Mouse (Mus musculus) kidney, embryonic 15.5 days (tissue): ENCODE data around the gene Rhbdf1. TPM values are rescaled to one million over a fixed set of nuclear protein-coding genes. Genes with fewer than 3 reads are reported as not detected.

Experiments
- ATAC-seq: fragments of 200-750 bp; cut with Nextera tagmentation; replicated peaks from 2 replicates; pipeline ENCODE4 v1.8.0; 2017; ENCODE audit warnings: moderate TSS enrichment; ENCODE audit not compliant: low FRiP score
- H3K27ac ChIP-seq: fragments of 300-500 bp; sonication (generic); 2 replicates; pipeline ENCODE4 v1.5.1; 2015; ENCODE audit warnings: mild to moderate bottlenecking, inconsistent platforms
- H3K27me3 ChIP-seq: fragments of 300-500 bp; sonication (generic); 2 replicates; pipeline ENCODE4 v1.6.1; 2015; ENCODE audit warnings: inconsistent platforms
- H3K36me3 ChIP-seq: fragments of 300-500 bp; sonication (generic); 2 replicates; pipeline ENCODE4 v1.6.1; 2015; ENCODE audit warnings: inconsistent platforms
- H3K4me1 ChIP-seq: fragments of 300-500 bp; sonication (generic); 2 replicates; pipeline ENCODE4 v1.6.1; 2015; ENCODE audit warnings: inconsistent platforms
- H3K4me2 ChIP-seq: fragments of 300-500 bp; sonication (generic); 2 replicates; pipeline ENCODE4 v1.6.1; 2015; ENCODE audit warnings: moderate library complexity, mild to moderate bottlenecking, inconsistent platforms
- H3K4me3 ChIP-seq: fragments of 300-500 bp; sonication (generic); replicated peaks from 2 replicates; pipeline ENCODE4 v1.5.1; 2015; ENCODE audit warnings: mild to moderate bottlenecking, inconsistent platforms
- H3K9ac ChIP-seq: fragments of 300-500 bp; sonication (generic); 2 replicates; pipeline ENCODE4 v1.6.1; 2015; ENCODE audit warnings: mild to moderate bottlenecking, inconsistent platforms
- H3K9me3 ChIP-seq: fragments of 300-500 bp; sonication (generic); replicated peaks from 2 replicates; pipeline ENCODE4 v1.6.1; 2016; ENCODE audit warnings: inconsistent platforms
- WGBS: fragments of 180-500 bp; shearing (Covaris S2); methylation state at CpG from one replicate; pipeline ENCODE4 v1.1.7; 2015; ENCODE audit warnings: mixed read lengths; 5-methylcytosine and 5-hydroxymethylcytosine counted together
- polyA plus RNA-seq: library from polyadenylated mRNA; unstranded; fragments of >200 nt; fragmentation: Nextera tagmentation; extraction: Ambion mirVana; gene quantifications from 2 replicates; pipeline ENCODE4 v1.2.1, GENCODE M21; 2015

Rhbdf1 gene
- polyA plus RNA-seq, 1 experiment from 2014 or later: 55.4 TPM

DNA sequence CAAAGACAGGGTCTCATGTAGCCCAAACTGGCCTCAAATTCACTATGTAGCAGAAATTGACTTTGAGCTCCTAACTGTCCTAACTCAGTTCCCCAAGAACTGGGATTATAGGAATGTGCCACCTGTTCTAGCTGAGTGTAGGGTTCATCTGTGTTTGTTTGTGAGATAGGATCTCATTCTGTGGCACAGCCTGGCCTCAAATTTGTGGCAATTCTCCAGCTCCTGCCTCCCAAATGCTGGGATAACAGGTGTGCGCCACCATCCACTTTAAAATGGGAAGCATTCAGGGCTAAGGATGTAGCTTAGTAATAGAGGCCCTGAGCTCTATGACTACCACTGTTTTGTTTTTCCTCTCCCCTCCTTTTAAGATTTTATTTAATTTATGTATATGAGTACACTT, 31.0 kb upstream of the Rhbdf1 start:
- no peak overlapping the region for H3K9ac ChIP-seq
- H3K27me3 ChIP-seq: no peaks in the 10 kb centered on the region
- no peak for ATAC-seq
- H3K27ac ChIP-seq: no peak overlapping the region
- H3K4me3 ChIP-seq: no peak overlapping the region
- H3K4me2 ChIP-seq: no peak overlapping the region
- peaks cover 68% of the 10 kb centered on the region for H3K36me3 ChIP-seq
- no peaks in the 10 kb centered on the region for H3K9me3 ChIP-seq
- WGBS: 96% methylated on average over 1 of the region's 1 CpGs
- no peaks in the 10 kb centered on the region for H3K4me1 ChIP-seq

DNA sequence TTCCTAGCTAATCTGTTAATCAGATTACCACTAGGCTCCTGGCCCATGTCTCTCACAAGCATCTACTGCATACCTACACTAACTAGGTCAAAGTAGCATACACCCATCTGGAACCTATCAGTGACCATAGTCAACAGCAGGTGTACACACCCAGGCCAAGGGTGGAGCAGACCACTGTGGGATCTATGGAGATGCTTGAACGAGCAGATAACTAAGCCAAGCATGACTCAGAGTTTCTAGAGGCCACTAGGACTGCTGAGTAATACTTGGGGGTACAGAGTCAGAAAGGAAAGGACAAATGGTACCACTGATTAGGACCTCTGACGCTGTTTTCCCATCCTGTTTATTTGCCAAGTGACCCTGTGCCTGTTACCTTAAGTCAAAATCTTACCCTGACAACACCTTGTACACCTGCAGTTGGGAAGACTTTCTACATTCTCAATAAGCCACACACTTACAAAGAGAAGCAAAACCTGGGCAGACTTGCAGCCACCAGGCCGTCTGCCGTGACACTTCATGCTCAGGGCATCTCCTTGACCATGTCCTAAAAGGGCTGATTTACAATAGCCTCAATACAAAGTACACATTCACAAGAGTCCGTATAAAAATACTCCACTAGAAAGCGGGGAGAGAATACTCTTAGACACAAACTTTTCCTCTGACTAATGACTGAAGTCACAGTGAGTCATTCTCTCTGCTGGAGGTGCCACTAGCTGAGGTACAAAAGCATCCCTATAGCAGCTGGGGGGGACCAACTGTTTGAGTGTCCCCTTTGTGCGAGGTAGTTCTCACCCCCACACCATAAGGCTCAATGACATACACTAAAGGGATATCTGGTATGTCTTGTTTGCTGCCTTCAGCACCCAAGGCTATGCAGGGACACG, 29.0 kb upstream of the Rhbdf1 start:
- 89% methylated on average over 8 of the region's 8 CpGs for WGBS
- H3K4me1 ChIP-seq: no peaks in the 10 kb centered on the region
- ATAC-seq: peak; percentile 90
- no peak overlapping the region for H3K4me3 ChIP-seq
- H3K9me3 ChIP-seq: no peaks in the 10 kb centered on the region
- peaks cover 87% of the 10 kb centered on the region for H3K36me3 ChIP-seq
- H3K27ac ChIP-seq: no peak overlapping the region
- no peaks in the 10 kb centered on the region for H3K27me3 ChIP-seq
- no peak overlapping the region for H3K4me2 ChIP-seq
- no peak overlapping the region for H3K9ac ChIP-seq

DNA sequence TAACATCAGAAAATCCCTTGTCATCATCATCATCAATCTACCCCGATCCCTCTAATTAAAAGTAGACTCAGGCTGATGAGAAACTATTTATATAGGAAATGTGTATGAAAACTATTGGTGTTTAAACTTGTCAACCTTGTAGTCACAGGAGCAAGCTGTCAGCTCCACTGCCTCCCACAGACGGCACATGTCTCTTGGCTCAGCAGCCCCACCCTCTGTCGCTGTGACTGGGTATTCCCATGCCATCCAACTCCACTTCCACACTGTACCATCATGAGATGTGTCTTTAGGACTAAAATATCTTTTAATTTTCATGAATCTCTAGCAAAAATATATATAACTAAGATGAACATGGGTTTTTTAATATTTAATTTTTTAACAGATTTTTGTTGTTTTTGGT, 26.2 kb upstream of the Rhbdf1 start:
- WGBS: 65% methylated on average over 3 of the region's 3 CpGs
- Histone ChIP-seq H3K9ac (no peak overlapping the region), H3K4me3 (no peak overlapping the region), H3K9me3 (no peaks in the 10 kb centered on the region), H3K27me3 (no peaks in the 10 kb centered on the region), H3K4me2 (no peak overlapping the region), H3K36me3 (peaks cover 80% of the 10 kb centered on the region), H3K27ac (no peak overlapping the region), H3K4me1 (peaks cover 13% of the 10 kb centered on the region)
- ATAC-seq: no peak

DNA sequence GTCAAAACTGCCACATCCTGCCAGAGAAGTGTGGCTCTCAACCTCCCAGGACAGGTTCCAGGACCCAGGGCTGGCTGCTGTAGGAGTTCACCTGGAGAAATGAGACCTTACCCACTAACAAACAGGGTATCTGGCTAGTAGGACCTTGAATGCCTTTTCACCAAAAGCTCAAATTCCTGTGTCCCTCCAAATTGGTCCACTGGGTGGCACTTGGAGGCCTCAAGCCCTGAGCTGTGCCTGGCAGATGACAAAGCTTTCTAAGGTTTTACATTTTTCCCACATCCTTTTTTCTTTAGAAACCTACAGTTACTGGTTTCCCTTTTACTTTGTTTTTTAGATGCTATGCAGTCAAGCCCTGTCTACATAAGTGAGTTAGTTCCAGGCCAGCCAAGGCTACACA, 25.0 kb upstream of the Rhbdf1 start:
- Histone ChIP-seq H3K27ac (no peak overlapping the region), H3K9ac (no peak overlapping the region), H3K4me3 (no peak overlapping the region), H3K27me3 (no peaks in the 10 kb centered on the region), H3K4me2 (no peak overlapping the region), H3K36me3 (peaks cover 79% of the 10 kb centered on the region), H3K9me3 (no peaks in the 10 kb centered on the region), H3K4me1 (peaks cover 21% of the 10 kb centered on the region)
- ATAC-seq: no peak

DNA sequence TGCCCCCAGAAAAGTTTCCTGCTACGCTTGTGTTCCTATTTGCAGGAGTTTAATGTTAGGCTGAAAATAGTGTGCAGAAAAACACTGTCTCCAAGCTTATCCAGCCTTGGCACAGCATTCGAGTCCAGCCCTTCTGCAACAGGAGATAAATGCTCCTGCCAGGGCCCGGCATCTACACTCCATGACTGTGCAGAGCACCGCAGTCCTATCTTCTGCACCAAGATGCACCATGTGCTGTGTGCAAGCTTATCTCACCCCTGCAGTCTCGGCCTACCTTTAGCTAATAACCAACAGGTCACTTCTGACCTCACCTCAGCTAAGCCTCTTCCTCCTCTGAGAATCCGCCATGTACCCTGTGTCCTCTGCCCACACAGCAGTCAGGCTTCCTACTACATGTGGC, 23.5 kb upstream of the Rhbdf1 start:
- Histone ChIP-seq H3K9ac (no peak overlapping the region), H3K27me3 (no peaks in the 10 kb centered on the region), H3K4me1 (peaks cover 21% of the 10 kb centered on the region), H3K36me3 (peaks cover 82% of the 10 kb centered on the region), H3K4me2 (no peak overlapping the region), H3K9me3 (no peaks in the 10 kb centered on the region), H3K4me3 (no peak overlapping the region), H3K27ac (peak overlapping the region; percentile 83; the same call in 1 of the 2 replicates)
- ATAC-seq: peak; percentile 80
- 93% methylated on average over 6 of the region's 6 CpGs for WGBS

DNA sequence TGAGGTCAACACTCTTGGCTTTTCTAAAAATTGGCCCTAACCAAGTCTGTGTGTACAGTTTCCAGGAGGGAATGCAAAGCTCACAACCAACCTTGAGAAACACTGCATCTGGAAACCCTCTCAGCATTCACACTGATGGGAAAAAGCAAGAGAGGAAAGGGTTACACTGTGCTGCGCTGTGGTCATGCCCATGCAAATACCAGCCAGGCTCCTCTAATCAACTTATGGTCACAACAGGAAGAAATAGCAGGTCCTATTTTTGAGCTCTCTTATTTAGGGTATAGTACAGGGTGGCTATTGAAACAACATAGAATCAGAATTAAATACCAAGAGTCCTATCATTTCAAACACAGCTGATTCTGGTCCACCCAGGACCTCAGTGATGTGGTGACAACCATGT, 22.5 kb upstream of the Rhbdf1 start:
- WGBS: 91% methylated on average over 1 of the region's 1 CpGs
- H3K27ac ChIP-seq: peak overlapping the region; percentile 83
- no peak for ATAC-seq

DNA sequence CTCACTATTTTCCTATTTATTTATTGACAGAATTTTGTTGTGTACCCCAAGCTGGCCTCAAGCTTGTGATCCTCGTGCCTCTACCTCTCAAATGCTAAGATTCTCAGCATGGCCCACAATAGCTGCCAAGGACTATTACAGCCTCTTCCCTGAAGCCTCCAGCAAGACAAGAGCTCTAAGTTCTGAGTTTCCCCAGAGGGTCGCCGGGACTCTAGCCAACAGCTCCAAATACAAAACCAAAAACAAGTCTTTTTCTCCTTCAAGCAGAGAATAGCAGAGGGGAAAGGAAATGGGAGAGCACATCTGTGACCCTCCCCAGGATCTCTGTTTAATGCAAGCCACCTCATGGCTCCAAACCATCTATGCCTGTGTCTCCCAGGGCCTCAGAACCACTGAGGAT, 22.0 kb upstream of the Rhbdf1 start:
- H3K4me3 ChIP-seq: no peak overlapping the region
- peaks cover 82% of the 10 kb centered on the region for H3K36me3 ChIP-seq
- no peaks in the 10 kb centered on the region for H3K9me3 ChIP-seq
- H3K4me1 ChIP-seq: peaks cover 21% of the 10 kb centered on the region
- no peak overlapping the region for H3K9ac ChIP-seq
- peak overlapping the region; percentile 83 for H3K27ac ChIP-seq
- 49% methylated on average over 3 of the region's 3 CpGs for WGBS
- ATAC-seq: no peak
- H3K4me2 ChIP-seq: peak overlapping the region; percentile 10; the same call in 1 of the 2 replicates
- H3K27me3 ChIP-seq: no peaks in the 10 kb centered on the region

More for the DNA sequence above, 22.5 kb upstream of the Rhbdf1 start:
- Histone ChIP-seq H3K9me3 (no peaks in the 10 kb centered on the region), H3K9ac (no peak overlapping the region), H3K4me2 (no peak overlapping the region), H3K27me3 (no peaks in the 10 kb centered on the region), H3K4me1 (peaks cover 21% of the 10 kb centered on the region), H3K36me3 (peaks cover 82% of the 10 kb centered on the region), H3K4me3 (no peak overlapping the region)

DNA sequence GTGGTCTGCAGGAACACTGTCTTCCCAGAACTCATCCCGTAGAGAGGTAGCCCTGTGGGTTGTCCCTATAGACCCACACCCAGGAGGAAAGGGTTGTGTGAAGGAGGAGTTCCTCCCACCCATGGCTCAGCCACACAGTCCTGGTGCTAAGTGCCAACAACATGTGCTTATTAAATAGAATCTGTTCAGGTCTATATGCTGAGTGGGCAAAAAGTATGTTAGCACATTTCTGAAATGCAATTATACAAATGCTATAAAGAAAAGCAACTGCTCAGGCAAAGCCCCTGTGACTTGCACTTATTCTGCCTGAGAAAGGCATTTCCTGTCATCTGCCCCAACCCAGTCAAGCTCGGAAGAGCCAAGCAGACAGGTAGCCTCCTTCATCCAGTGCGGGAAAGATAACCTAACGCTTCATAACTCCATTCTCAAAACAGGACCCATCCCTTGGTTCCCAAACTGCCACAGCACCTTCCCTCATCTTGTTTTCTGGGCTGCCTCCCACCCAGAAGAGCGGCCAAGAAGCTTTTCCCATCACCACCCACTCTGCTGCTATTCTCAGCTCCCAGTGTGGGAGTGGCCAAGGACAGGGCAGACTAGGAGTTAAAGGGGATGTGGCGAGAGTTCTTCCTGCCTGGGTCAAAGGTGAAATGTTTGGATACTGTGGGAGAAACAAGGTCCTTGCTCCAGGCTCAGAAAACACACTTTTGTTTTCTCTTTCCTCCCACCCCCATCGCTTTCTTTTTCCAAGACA, 21.3 kb upstream of the Rhbdf1 start:
- H3K36me3 ChIP-seq: peaks cover 82% of the 10 kb centered on the region
- ATAC-seq: peak; percentile 37; the same call in 1 of the 2 replicates

DNA sequence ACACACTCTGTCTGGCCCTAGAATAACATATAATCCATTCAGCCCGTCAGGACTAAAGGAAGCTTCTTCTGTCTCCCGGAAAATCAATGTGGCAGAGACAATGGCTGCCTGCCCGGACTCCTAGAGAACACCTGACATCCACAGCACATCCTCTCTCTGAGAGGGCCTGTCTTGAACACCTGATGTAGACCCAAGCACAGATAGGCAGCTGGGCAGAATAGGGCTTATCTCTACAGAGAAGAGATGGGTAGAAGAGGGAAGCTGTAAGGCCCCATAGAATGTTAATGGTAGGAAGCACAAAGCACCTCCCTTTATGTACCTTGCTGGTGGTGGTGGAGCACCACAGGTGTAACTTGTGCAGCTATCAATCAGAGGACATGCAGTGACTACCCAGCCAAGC, 20.1 kb upstream of the Rhbdf1 start:
- Histone ChIP-seq H3K4me1 (peaks cover 25% of the 10 kb centered on the region), H3K4me2 (no peak overlapping the region), H3K27ac (no peak overlapping the region), H3K4me3 (no peak overlapping the region), H3K9ac (no peak overlapping the region), H3K27me3 (no peaks in the 10 kb centered on the region), H3K9me3 (no peaks in the 10 kb centered on the region), H3K36me3 (peaks cover 79% of the 10 kb centered on the region)
- 91% methylated on average over 3 of the region's 3 CpGs for WGBS
- no peak for ATAC-seq

More for the DNA sequence above, 21.3 kb upstream of the Rhbdf1 start:
- no peaks in the 10 kb centered on the region for H3K27me3 ChIP-seq
- H3K9me3 ChIP-seq: no peaks in the 10 kb centered on the region
- no peak overlapping the region for H3K9ac ChIP-seq
- H3K27ac ChIP-seq: peak overlapping the region; percentile 83
- WGBS: 42% methylated on average over 7 of the region's 7 CpGs
- H3K4me2 ChIP-seq: peak overlapping the region; percentile 10
- peaks cover 21% of the 10 kb centered on the region for H3K4me1 ChIP-seq
- H3K4me3 ChIP-seq: no peak overlapping the region

DNA sequence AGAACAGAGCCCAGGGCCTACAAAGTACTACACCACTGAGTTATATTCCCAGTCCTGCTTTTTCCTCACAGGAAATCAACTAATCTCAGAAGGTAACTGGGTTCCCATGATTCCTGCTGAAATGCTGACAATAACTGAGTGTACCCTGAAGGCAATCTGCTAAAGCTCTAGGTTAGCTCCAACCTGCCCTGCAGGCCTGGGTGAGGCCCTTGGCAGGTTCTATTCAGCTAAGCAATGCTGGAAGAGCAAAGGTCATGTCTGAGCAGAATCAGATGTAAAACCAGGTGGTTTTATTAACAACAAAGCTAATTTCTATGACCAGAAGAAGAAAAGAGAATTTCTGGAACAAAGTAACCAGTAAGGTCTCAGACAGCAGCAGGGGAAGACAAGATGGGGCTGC, 19.3 kb upstream of the Rhbdf1 start:
- H3K4me1 ChIP-seq: peaks cover 29% of the 10 kb centered on the region
- no peaks in the 10 kb centered on the region for H3K9me3 ChIP-seq
- peaks cover 77% of the 10 kb centered on the region for H3K36me3 ChIP-seq
- no peak overlapping the region for H3K27ac ChIP-seq
- H3K4me3 ChIP-seq: no peak overlapping the region
- H3K9ac ChIP-seq: no peak overlapping the region
- no peak for ATAC-seq
- H3K4me2 ChIP-seq: no peak overlapping the region
- no peaks in the 10 kb centered on the region for H3K27me3 ChIP-seq

DNA sequence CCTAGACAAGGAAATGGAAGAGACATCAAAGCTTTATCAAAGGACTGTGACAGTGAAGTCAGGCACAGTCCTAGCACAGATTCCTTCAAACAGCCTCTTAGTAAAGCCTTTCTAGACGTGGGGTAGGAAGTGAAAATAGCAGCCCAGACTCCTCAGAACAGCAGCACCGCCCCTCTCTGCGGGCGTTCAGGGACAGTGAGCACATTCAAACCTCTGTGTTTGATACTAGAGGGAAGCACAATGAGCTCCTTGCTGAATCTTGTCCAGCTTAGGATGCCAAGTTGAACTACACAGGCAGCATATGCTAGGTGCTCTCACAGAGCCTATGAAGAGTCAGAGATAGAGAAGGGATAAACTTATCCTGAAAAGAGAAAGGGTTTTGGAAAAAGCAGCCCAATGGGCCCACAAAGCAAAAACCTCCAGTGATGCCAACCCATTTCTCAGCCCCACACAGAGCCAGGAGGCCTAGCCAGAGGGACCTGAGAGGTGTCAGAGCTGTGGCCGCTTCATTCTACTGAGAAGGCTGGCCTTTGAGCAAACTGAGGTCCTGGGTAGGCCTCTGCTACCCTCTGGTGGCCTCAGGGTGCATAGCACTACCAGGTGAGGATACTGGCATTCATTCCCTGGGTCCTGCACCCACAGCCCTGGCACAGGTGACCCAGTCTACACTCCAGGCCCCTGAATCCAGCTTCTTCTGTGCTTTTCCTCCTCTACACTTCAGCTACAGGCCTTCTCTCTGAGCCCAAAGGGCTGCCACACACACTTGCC, 16.2 kb upstream of the Rhbdf1 start:
- Histone ChIP-seq H3K27me3 (no peaks in the 10 kb centered on the region), H3K4me1 (peaks cover 32% of the 10 kb centered on the region), H3K4me3 (no peak overlapping the region), H3K27ac (no peak overlapping the region), H3K9me3 (no peaks in the 10 kb centered on the region), H3K9ac (no peak overlapping the region), H3K36me3 (peaks cover 85% of the 10 kb centered on the region), H3K4me2 (no peak overlapping the region)
- 66% methylated on average over 5 of the region's 5 CpGs for WGBS
- 0 out of 2 replicates have a peak, but pooled peaks have one; percentile 35 for ATAC-seq

DNA sequence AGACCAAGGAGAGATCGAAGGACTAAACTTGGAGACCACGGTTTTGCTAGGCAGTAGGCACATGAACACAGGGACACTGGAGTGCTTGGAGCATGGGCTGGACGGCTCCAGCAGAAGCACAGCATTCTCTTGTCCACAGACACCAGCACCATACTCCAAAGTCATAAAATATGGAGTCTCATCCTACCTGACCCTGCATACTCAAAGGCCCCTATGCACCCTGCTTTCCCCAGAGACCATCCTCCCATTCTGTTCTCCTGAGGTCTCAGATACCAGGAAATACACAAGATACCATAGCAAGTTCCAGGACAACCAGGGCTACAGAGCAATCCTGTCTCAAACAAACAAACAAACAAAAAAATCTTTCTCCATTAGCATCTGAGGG, 15.3 kb upstream of the Rhbdf1 start:
- Histone ChIP-seq H3K4me2 (no peak overlapping the region), H3K36me3 (peaks cover 84% of the 10 kb centered on the region), H3K4me3 (no peak overlapping the region), H3K27ac (no peak overlapping the region), H3K27me3 (no peaks in the 10 kb centered on the region), H3K9me3 (no peaks in the 10 kb centered on the region), H3K9ac (no peak overlapping the region), H3K4me1 (peaks cover 24% of the 10 kb centered on the region)
- WGBS: 93% methylated on average over 3 of the region's 3 CpGs
- no peak for ATAC-seq
